Mouse (Mus musculus): ENCODE measurements around the gene Fap. TPM values are rescaled to one million over a fixed set of nuclear protein-coding genes. Genes with fewer than 3 reads are reported as not detected.

Gene Fap
- polyA plus RNA-seq, 1 experiment from 2014 or later: 3.6 TPM

DNA sequence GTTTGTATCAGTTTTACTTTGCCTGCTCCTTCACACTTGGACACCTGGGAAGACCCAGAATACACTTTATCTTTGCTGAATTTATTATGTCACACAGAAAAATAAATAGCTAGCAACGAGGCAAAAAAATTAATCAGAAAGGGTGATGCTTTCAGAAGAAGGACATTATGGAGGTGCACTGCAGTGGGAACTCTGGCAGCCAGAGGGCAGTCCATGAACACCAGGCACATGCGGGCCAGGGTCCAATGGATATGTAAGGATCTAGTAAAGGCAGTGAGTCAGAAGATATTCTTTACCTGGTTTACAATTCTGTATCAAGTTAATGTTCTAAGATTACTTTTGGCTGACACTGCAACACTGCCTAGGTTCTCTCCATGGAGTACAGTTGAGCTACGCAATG lies 24.2 kb downstream of the Fap start:
- ATAC-seq (ENCODE audit: low read depth): no peak
- Histone ChIP-seq H3K36me3 (ENCODE audit: control insufficient read depth, insufficient read depth, low read length) (no peaks in the 10 kb centered on the region), H3K4me2 (ENCODE audit: low read depth, low read length) (no peak overlapping the region), H3K27me3 (ENCODE audit: control insufficient read depth, insufficient read depth, low read depth, low read length) (no peaks in the 10 kb centered on the region), H3K4me1 (replicated peaks; ENCODE audit: control insufficient read depth, insufficient read depth, low read length) (no peaks in the 10 kb centered on the region), H3K9me3 (ENCODE audit: control insufficient read depth, low read length) (no peaks in the 10 kb centered on the region), H3K27ac (ENCODE audit: low read length) (no peak overlapping the region), H3K9ac (ENCODE audit: low read length) (no peak overlapping the region), H3K4me3 (ENCODE audit: low read length) (no peak overlapping the region)
- 82% methylated on average over 3 of the region's 3 CpGs for WGBS

DNA sequence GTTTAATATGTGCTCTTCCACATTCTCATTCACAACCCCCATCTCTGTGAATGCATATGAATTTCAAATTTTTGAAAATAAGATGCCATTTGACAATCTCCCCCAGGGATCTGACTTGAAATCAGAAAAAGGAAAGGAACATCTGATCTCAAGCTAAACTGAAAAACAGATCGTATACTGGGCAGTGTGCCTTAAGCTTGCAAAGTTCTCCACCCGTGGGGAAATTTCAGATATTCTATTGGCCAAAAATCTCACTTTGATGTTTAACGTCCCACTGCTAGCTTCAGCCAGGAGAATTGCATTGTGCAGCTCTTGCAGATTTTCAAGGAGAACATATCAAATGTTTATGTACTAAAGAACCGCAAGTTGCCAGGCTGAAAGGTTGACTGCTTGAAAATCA lies 24.7 kb downstream of the Fap start:
- no peaks in the 10 kb centered on the region for H3K4me1 ChIP-seq (replicated peaks; ENCODE audit: control insufficient read depth, insufficient read depth, low read length)
- H3K9me3 ChIP-seq (ENCODE audit: control insufficient read depth, low read length): no peaks in the 10 kb centered on the region
- no peak overlapping the region for H3K9ac ChIP-seq (ENCODE audit: low read length)
- WGBS: 58% methylated on average over 4 of the region's 4 CpGs
- H3K4me3 ChIP-seq (ENCODE audit: low read length): no peak overlapping the region
- no peak overlapping the region for H3K4me2 ChIP-seq (ENCODE audit: low read depth, low read length)
- no peak overlapping the region for H3K27ac ChIP-seq (ENCODE audit: low read length)
- no peak for ATAC-seq (ENCODE audit: low read depth)
- no peaks in the 10 kb centered on the region for H3K27me3 ChIP-seq (ENCODE audit: control insufficient read depth, insufficient read depth, low read depth, low read length)
- no peaks in the 10 kb centered on the region for H3K36me3 ChIP-seq (ENCODE audit: control insufficient read depth, insufficient read depth, low read length)

DNA sequence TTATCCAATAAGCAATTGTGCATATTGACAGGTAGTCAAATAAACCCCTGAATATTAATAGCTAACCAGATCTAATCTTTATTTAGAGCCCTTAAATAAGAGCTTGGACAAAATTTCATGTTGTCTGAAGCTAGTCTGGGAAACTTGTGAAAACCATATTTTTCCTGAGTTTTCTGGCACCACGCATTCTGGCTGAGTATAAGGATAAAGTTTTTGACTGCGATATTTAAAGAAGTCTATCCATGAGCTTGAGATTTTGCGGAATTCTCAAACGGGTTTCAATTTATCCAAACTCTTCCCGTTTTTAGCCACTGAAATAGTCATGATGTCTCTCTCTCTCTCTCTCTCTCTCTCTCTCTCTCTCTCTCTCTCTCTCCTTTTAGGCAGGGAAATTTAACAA lies 25.8 kb downstream of the Fap start:
- Histone ChIP-seq H3K27ac (ENCODE audit: low read length) (no peak overlapping the region), H3K9ac (ENCODE audit: low read length) (no peak overlapping the region), H3K4me3 (ENCODE audit: low read length) (no peak overlapping the region), H3K27me3 (ENCODE audit: control insufficient read depth, insufficient read depth, low read depth, low read length) (no peaks in the 10 kb centered on the region), H3K9me3 (ENCODE audit: control insufficient read depth, low read length) (no peaks in the 10 kb centered on the region), H3K36me3 (ENCODE audit: control insufficient read depth, insufficient read depth, low read length) (no peaks in the 10 kb centered on the region), H3K4me1 (replicated peaks; ENCODE audit: control insufficient read depth, insufficient read depth, low read length) (no peaks in the 10 kb centered on the region), H3K4me2 (ENCODE audit: low read depth, low read length) (no peak overlapping the region)
- WGBS: 83% methylated on average over 5 of the region's 5 CpGs
- no peak for ATAC-seq (ENCODE audit: low read depth)

DNA sequence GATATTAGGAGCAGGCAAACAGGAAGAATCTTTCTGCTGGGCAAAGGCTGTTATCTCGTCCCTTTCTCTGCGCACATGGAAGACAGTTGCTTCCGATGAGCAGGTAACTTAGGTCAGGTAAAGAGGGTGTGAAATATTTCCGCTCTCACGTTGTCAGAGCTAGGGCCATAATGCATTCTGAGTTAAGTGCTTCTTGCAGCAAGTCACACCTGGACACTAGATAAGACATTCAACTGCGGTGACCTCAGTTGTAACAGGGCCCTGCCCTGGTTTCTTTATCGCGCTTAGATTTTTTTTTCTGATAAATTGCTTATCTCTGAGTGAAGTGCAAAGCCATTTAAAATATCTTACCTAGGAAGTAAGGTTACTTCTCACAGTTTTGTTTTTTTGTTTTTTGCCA lies 38.4 kb downstream of the Fap start:
- Histone ChIP-seq H3K4me2 (ENCODE audit: low read depth, low read length) (no peak overlapping the region), H3K36me3 (ENCODE audit: control insufficient read depth, insufficient read depth, low read length) (no peaks in the 10 kb centered on the region), H3K9ac (ENCODE audit: low read length) (no peak overlapping the region), H3K27me3 (ENCODE audit: control insufficient read depth, insufficient read depth, low read depth, low read length) (no peaks in the 10 kb centered on the region), H3K4me1 (replicated peaks; ENCODE audit: control insufficient read depth, insufficient read depth, low read length) (no peaks in the 10 kb centered on the region), H3K27ac (ENCODE audit: low read length) (no peak overlapping the region), H3K4me3 (ENCODE audit: low read length) (no peak overlapping the region), H3K9me3 (ENCODE audit: control insufficient read depth, low read length) (no peaks in the 10 kb centered on the region)
- no peak for ATAC-seq (ENCODE audit: low read depth)
- 37% methylated on average over 8 of the region's 8 CpGs for WGBS

DNA sequence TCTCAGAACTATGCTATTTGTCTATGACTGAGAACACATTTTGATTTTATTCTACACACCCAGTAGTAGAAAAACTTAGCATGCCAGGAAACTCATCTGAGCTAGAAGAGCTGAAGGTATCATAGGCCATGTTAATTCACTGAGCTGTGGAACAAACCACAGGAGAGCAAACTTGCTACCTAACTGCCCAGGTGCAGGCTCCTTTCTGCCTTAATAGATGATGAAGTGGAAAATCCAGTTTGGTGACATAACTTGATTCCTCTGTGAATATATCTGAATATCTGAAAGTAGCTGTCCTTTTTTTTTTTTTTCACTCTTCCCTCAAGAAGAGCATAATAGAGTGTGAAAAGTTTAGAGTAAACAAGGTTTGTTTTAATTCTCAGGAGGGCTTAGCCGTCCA lies 42.8 kb downstream of the Fap start:
- H3K9me3 ChIP-seq (ENCODE audit: control insufficient read depth, low read length): no peaks in the 10 kb centered on the region
- H3K9ac ChIP-seq (ENCODE audit: low read length): no peak overlapping the region
- H3K4me3 ChIP-seq (ENCODE audit: low read length): no peak overlapping the region
- H3K36me3 ChIP-seq (ENCODE audit: control insufficient read depth, insufficient read depth, low read length): no peaks in the 10 kb centered on the region
- peak; percentile 57; the same call in 1 of the 2 replicates for ATAC-seq (ENCODE audit: low read depth)
- no peaks in the 10 kb centered on the region for H3K27me3 ChIP-seq (ENCODE audit: control insufficient read depth, insufficient read depth, low read depth, low read length)
- no peaks in the 10 kb centered on the region for H3K4me1 ChIP-seq (replicated peaks; ENCODE audit: control insufficient read depth, insufficient read depth, low read length)
- H3K4me2 ChIP-seq (ENCODE audit: low read depth, low read length): no peak overlapping the region
- WGBS: 16% methylated on average over 1 of the region's 1 CpGs
- no peak overlapping the region for H3K27ac ChIP-seq (ENCODE audit: low read length)

DNA sequence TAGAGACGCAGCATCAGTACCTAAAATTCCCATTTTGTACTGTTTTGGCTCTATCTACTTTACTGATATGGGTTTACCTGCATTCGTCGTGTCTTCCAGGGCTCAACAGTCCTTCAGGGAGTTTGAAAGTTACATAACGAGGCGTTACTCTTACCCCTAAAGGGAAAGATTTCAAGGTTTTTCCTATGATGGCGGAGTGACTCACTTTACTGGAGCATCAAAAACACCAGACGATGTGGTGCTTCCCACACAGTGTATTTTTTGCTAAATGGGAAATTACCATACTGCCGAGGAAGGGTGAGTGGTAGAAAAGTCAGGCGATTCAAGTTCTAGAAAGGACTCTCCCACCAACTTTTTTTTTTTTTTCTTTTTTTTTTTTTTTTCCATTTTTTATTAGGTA lies 47.5 kb downstream of the Fap start:
- Histone ChIP-seq H3K27ac (ENCODE audit: low read length) (no peak overlapping the region), H3K27me3 (ENCODE audit: control insufficient read depth, insufficient read depth, low read depth, low read length) (no peaks in the 10 kb centered on the region), H3K9ac (ENCODE audit: low read length) (no peak overlapping the region), H3K4me3 (ENCODE audit: low read length) (no peak overlapping the region), H3K9me3 (ENCODE audit: control insufficient read depth, low read length) (no peaks in the 10 kb centered on the region), H3K36me3 (ENCODE audit: control insufficient read depth, insufficient read depth, low read length) (no peaks in the 10 kb centered on the region), H3K4me1 (replicated peaks; ENCODE audit: control insufficient read depth, insufficient read depth, low read length) (no peaks in the 10 kb centered on the region), H3K4me2 (ENCODE audit: low read depth, low read length) (no peak overlapping the region)
- WGBS: 87% methylated on average over 9 of the region's 9 CpGs
- no peak for ATAC-seq (ENCODE audit: low read depth)

DNA sequence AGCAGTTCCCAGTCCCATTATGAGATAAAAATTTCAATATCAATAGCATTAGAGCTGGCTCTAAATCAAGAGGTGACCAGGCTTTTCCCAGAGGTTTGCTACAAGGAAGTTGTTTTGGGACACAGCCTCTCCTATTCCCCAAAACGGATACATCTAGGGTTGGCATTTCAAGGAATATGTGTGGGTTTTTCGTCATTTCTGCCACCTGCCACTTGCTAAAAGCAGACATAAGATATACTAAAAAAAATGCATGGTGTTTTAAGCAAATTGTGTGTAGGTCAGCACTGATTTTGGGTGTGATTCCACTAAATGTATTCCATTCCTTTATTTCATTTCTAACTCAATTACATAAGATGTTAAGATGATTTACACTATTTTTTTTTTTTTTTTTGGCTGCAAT lies 56.1 kb downstream of the Fap start:
- H3K9ac ChIP-seq (ENCODE audit: low read length): no peak overlapping the region
- WGBS: 83% methylated on average over 2 of the region's 2 CpGs
- ATAC-seq (ENCODE audit: low read depth): no peak
- H3K27me3 ChIP-seq (ENCODE audit: control insufficient read depth, insufficient read depth, low read depth, low read length): no peaks in the 10 kb centered on the region
- no peak overlapping the region for H3K27ac ChIP-seq (ENCODE audit: low read length)
- no peaks in the 10 kb centered on the region for H3K4me1 ChIP-seq (replicated peaks; ENCODE audit: control insufficient read depth, insufficient read depth, low read length)
- H3K9me3 ChIP-seq (ENCODE audit: control insufficient read depth, low read length): no peaks in the 10 kb centered on the region
- no peak overlapping the region for H3K4me3 ChIP-seq (ENCODE audit: low read length)
- H3K36me3 ChIP-seq (ENCODE audit: control insufficient read depth, insufficient read depth, low read length): no peaks in the 10 kb centered on the region
- H3K4me2 ChIP-seq (ENCODE audit: low read depth, low read length): no peak overlapping the region

DNA sequence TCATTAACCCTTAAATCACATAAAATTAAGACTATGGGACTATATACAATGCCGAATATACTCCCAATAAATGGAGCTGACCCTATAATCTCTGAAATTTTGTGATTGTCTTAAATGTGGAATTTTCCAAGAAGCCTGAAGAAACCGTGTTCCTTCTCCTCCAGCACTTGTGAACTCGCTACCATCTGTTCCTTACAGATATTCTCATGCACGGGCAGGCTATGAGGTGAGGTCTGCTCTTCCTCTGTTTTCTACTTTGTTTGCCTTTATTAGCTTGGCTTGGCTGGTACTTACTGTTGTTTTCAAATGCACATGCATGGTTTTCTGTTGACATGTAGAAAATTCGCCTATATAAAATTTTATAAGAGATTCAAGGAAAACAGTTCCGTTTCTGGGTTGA lies 59.4 kb downstream of the Fap start:
- Histone ChIP-seq H3K36me3 (ENCODE audit: control insufficient read depth, insufficient read depth, low read length) (no peaks in the 10 kb centered on the region), H3K27me3 (ENCODE audit: control insufficient read depth, insufficient read depth, low read depth, low read length) (no peaks in the 10 kb centered on the region), H3K9ac (ENCODE audit: low read length) (no peak overlapping the region), H3K9me3 (ENCODE audit: control insufficient read depth, low read length) (no peaks in the 10 kb centered on the region), H3K27ac (ENCODE audit: low read length) (no peak overlapping the region), H3K4me2 (ENCODE audit: low read depth, low read length) (no peak overlapping the region), H3K4me1 (replicated peaks; ENCODE audit: control insufficient read depth, insufficient read depth, low read length) (no peaks in the 10 kb centered on the region), H3K4me3 (ENCODE audit: low read length) (no peak overlapping the region)
- ATAC-seq (ENCODE audit: low read depth): no peak
- 76% methylated on average over 6 of the region's 6 CpGs for WGBS

DNA sequence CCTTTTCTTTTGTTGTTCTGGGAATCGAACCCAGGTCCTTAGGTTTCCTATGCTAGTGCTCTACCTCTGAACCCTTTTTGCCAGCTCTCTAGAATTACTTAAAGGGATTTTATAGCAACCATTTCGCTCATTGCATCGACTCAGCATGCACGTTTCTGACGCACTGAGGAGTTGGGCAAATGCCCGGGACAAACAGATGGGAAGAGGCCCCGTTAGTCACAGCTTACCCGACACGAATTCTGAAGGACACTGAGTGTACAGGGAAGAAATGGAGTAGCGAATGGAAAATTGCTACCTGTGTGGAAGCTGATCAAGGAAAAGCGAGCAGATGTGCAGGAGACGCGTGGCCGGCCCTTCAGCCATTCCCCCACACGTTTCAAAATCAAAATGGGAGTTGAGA lies 60.4 kb downstream of the Fap start:
- ATAC-seq (ENCODE audit: low read depth): no peak
- H3K27ac ChIP-seq (ENCODE audit: low read length): no peak overlapping the region
- H3K27me3 ChIP-seq (ENCODE audit: control insufficient read depth, insufficient read depth, low read depth, low read length): no peaks in the 10 kb centered on the region
- 82% methylated on average over 15 of the region's 15 CpGs for WGBS
- no peak overlapping the region for H3K4me2 ChIP-seq (ENCODE audit: low read depth, low read length)
- H3K9me3 ChIP-seq (ENCODE audit: control insufficient read depth, low read length): no peaks in the 10 kb centered on the region
- no peak overlapping the region for H3K4me3 ChIP-seq (ENCODE audit: low read length)
- no peak overlapping the region for H3K9ac ChIP-seq (ENCODE audit: low read length)
- no peaks in the 10 kb centered on the region for H3K4me1 ChIP-seq (replicated peaks; ENCODE audit: control insufficient read depth, insufficient read depth, low read length)
- H3K36me3 ChIP-seq (ENCODE audit: control insufficient read depth, insufficient read depth, low read length): no peaks in the 10 kb centered on the region

DNA sequence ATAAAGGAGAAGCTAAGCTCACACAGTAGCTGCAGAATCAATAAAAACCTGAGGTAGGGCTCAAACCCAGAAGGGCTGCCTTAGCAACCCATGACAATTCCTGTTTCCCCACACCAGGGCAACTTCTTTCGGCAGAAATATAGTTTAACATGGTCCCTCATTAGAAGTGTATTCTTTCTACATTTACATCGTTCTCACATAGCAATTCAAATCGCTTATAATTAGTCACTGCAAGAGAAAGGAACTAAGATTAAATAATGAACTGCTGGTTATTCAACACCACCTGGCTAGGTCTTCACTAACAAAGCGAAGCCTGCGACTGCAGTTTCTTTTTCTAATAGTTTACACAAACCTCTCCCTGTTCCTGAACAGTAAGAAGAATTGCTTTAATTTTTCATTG lies 66.7 kb downstream of the Fap start:
- no peak overlapping the region for H3K9ac ChIP-seq (ENCODE audit: low read length)
- H3K27me3 ChIP-seq (ENCODE audit: control insufficient read depth, insufficient read depth, low read depth, low read length): no peaks in the 10 kb centered on the region
- no peaks in the 10 kb centered on the region for H3K9me3 ChIP-seq (ENCODE audit: control insufficient read depth, low read length)
- no peak for ATAC-seq (ENCODE audit: low read depth)
- no peaks in the 10 kb centered on the region for H3K4me1 ChIP-seq (replicated peaks; ENCODE audit: control insufficient read depth, insufficient read depth, low read length)
- no peak overlapping the region for H3K4me2 ChIP-seq (ENCODE audit: low read depth, low read length)
- no peak overlapping the region for H3K4me3 ChIP-seq (ENCODE audit: low read length)
- H3K36me3 ChIP-seq (ENCODE audit: control insufficient read depth, insufficient read depth, low read length): no peaks in the 10 kb centered on the region
- H3K27ac ChIP-seq (ENCODE audit: low read length): no peak overlapping the region
- 57% methylated on average over 5 of the region's 5 CpGs for WGBS
